Comparison of ENCODE assay signal across 23 mouse cellular contexts in the genomic region with DNA sequence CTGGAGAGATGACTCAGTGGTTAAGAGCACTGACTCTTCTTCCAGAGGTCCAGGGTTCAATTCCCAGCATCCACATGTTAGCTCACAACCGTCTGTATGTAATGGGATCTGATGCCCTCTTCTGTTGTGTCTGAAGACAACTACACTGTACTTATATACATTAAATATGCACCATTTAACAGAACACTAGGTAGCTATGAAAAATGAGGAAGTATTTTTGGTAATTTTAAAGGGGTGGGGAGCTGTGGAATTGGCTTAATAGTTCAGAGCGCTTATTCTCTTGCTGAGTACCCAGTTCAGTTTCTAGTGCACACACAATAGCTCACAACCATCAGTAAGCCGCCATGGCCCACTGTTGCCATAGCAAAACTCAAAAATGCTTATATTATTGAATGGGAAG. TPM values are rescaled to one million over a fixed set of nuclear protein-coding genes. Genes with fewer than 3 reads are reported as not detected.
DNase-seq lines count a peak whose midpoint lies in the region; ATAC-seq and TF ChIP-seq lines count a peak whose summit lies in the region.
"Had no signal": no experiment of that assay in that cellular context is flagged by ENCODE, and none has a peak within 500 bp of the region (broad histone marks: within the 10 kb centered on the region; RNA-seq: fewer than 3 reads in every experiment).

No protein-coding gene starts in this region.

- H3K4me2 ChIP-seq in midbrain, embryonic 11.5 days = no peak overlapping the region
- H3K4me2 ChIP-seq in midbrain, embryonic 16.5 days (ENCODE audit: low read length) = no peak overlapping the region

- TF ChIP-seq RAD21 in MEL (IDR thresholded peaks at IDR 0.05; ENCODE audit: low read depth, low read length) = no peak

- no peak overlapping the region for H3K4me3 ChIP-seq in midbrain, embryonic 11.5 days (ENCODE audit: low read depth, low read length)
- no peak overlapping the region for H3K4me3 ChIP-seq in midbrain, embryonic 16.5 days (ENCODE audit: low read depth, low read length)
- H3K4me3 ChIP-seq in MEL (ENCODE audit: control insufficient read depth in 1 of 2, insufficient read depth in 1 of 2, low read depth in 2 of 2, low read length in 2 of 2) = no peak overlapping the region

- DNase-seq in midbrain, embryonic 11.5 days (ENCODE audit: low spot score, missing footprints) = peak; percentile 77
- peak; percentile 58 for DNase-seq in MEL (ENCODE audit: low read depth, low spot score)
- DNase-seq in MEL-GATA-1-ER (ENCODE audit: extremely low read depth, low read depth) = peak; percentile 28
- peak; percentile 14 for DNase-seq in splenic B cell, adult 2 months (ENCODE audit: low read depth, low spot score)
- DNase-seq in right cerebral cortex, postnatal 4 days = no peak
- DNase-seq in kidney, postnatal 14 days = no peak
- DNase-seq in kidney, postnatal 4 days = no peak
- DNase-seq: adrenal gland, adult 2 months; adrenal gland, adult 8-10 months; adrenal gland, postnatal 10 days; adrenal gland, postnatal 14 days; adrenal gland, postnatal 25 days; adrenal gland, postnatal 36 days; cerebellum, adult 11 months; cerebellum, adult 11-12 months; cerebellum, adult 18-20 months; cerebellum, adult 2 months had no signal

- no peak for TF ChIP-seq CTCF in MEL (IDR thresholded peaks at IDR 0.05 in 2 of 3, conservative IDR thresholded peaks at IDR 0.05 in 1 of 3; ENCODE audit: control insufficient read depth in 1 of 3, insufficient read depth in 1 of 3, low read depth in 2 of 3, low read length in 3 of 3, poor library complexity in 1 of 3, severe bottlenecking in 1 of 3)

- H3K27ac ChIP-seq in midbrain, embryonic 11.5 days (ENCODE audit: low read depth, low read length) = no peak overlapping the region
- no peak overlapping the region for H3K27ac ChIP-seq in midbrain, embryonic 16.5 days (ENCODE audit: low read length)
- no peak overlapping the region for H3K27ac ChIP-seq in MEL (ENCODE audit: control insufficient read depth, low read depth, low read length)

- no peak overlapping the region for H3K9ac ChIP-seq in midbrain, embryonic 11.5 days (ENCODE audit: low read length)
- H3K9ac ChIP-seq in midbrain, embryonic 16.5 days (ENCODE audit: low read depth, low read length) = no peak overlapping the region
- H3K9ac ChIP-seq in MEL (ENCODE audit: control insufficient read depth, low read depth, low read length, poor library complexity, severe bottlenecking) = no peak overlapping the region

- no peak for TF ChIP-seq EP300 in MEL (IDR thresholded peaks at IDR 0.05; ENCODE audit: low read depth in 1 of 2, low read length in 2 of 2)

- WGBS in midbrain, embryonic 11.5 days = 95% methylated on average over 3 of the region's 3 CpGs
- WGBS in midbrain, embryonic 16.5 days = 83% methylated on average over 3 of the region's 3 CpGs

- no peaks in the 10 kb centered on the region for H3K36me3 ChIP-seq in midbrain, embryonic 11.5 days (ENCODE audit: control insufficient read depth, insufficient read depth, low read length)
- no peaks in the 10 kb centered on the region for H3K36me3 ChIP-seq in midbrain, embryonic 16.5 days (ENCODE audit: control insufficient read depth, insufficient read depth, low read length)
- H3K36me3 ChIP-seq in MEL (ENCODE audit: control insufficient read depth in 1 of 2, insufficient read depth in 2 of 2, low read length in 2 of 2) = peaks cover 0 to 9% of the 10 kb centered on the region in 2 experiments; a peak in 2 of 4 replicates
- no peaks in the 10 kb centered on the region for H3K36me3 ChIP-seq in splenic B cell, adult 2 months (ENCODE audit: control insufficient read depth, insufficient read depth, low read length, poor library complexity, severe bottlenecking)
- H3K36me3 ChIP-seq: G1E had no signal

- no peaks in the 10 kb centered on the region for H3K9me3 ChIP-seq in midbrain, embryonic 11.5 days (ENCODE audit: control insufficient read depth, low read length)
- no peaks in the 10 kb centered on the region for H3K9me3 ChIP-seq in midbrain, embryonic 16.5 days (replicated peaks; ENCODE audit: control insufficient read depth, low read length, poor library complexity, severe bottlenecking)
- H3K9me3 ChIP-seq in MEL (replicated peaks; ENCODE audit: insufficient read depth, low read length) = no peaks in the 10 kb centered on the region
- H3K9me3 ChIP-seq: G1E had no signal

- no peaks in the 10 kb centered on the region for H3K27me3 ChIP-seq in midbrain, embryonic 11.5 days (ENCODE audit: control insufficient read depth, insufficient read depth, low read length)
- H3K27me3 ChIP-seq in midbrain, embryonic 16.5 days (ENCODE audit: control insufficient read depth, insufficient read depth, low read depth, low read length) = no peaks in the 10 kb centered on the region
- H3K27me3 ChIP-seq in MEL (ENCODE audit: control insufficient read depth in 1 of 2, insufficient read depth in 2 of 2, low read length in 2 of 2) = no peaks in the 10 kb centered on the region
- H3K27me3 ChIP-seq in splenic B cell, adult 2 months (ENCODE audit: control insufficient read depth, insufficient read depth, low read length, poor library complexity, severe bottlenecking) = no peaks in the 10 kb centered on the region
- H3K27me3 ChIP-seq: CH12.LX, Patski had no signal

- H3K4me1 ChIP-seq in midbrain, embryonic 11.5 days (ENCODE audit: control insufficient read depth, insufficient read depth, low read length) = peaks cover 4% of the 10 kb centered on the region; the same call in 1 of the 2 replicates
- H3K4me1 ChIP-seq in midbrain, embryonic 16.5 days (ENCODE audit: control insufficient read depth, insufficient read depth, low read length) = peaks cover 16% of the 10 kb centered on the region
- peaks cover 0 to 13% of the 10 kb centered on the region in 2 experiments; a peak in 2 of 4 replicates for H3K4me1 ChIP-seq in MEL (ENCODE audit: control insufficient read depth in 1 of 2, insufficient read depth in 2 of 2, low read length in 2 of 2)

- H3K79me2 ChIP-seq in MEL (ENCODE audit: control insufficient read depth, insufficient read depth, low read length, poor library complexity) = no peaks in the 10 kb centered on the region; the same call in 1 of the 2 replicates

- TF ChIP-seq POLR2A in MEL (IDR thresholded peaks at IDR 0.05; ENCODE audit: control insufficient read depth in 1 of 2, insufficient read depth in 1 of 2, low read depth in 1 of 2, low read length in 2 of 2, poor library complexity in 1 of 2) = no peak

- ATAC-seq in midbrain, embryonic 11.5 days (ENCODE audit: low FRiP score) = no peak
- ATAC-seq in midbrain, embryonic 16.5 days = no peak
- ATAC-seq: activated CD4-positive, CD25-positive, alpha-beta regulatory T cell, adult 4 months; CD4-positive, CD25-positive, alpha-beta regulatory T cell, adult 4 months; Patski had no signal

TF ChIP-seq in MEL, 35 proteins besides CTCF, POLR2A, EP300 and RAD21:
- TF ChIP-seq MAFK (IDR thresholded peaks at IDR 0.05; ENCODE audit: borderline replicate concordance, low read depth, low read length) (no peak), POLR2AphosphoS5 (IDR thresholded peaks at IDR 0.05; ENCODE audit: borderline replicate concordance, low read depth, low read length) (no peak), MAZ (IDR thresholded peaks at IDR 0.05; ENCODE audit: low read depth, low read length) (no peak), MYB (IDR thresholded peaks at IDR 0.05; ENCODE audit: low read depth, low read length) (no peak), ELF1 (IDR thresholded peaks at IDR 0.05; ENCODE audit: low read depth, low read length) (no peak), JUND (IDR thresholded peaks at IDR 0.05; ENCODE audit: low read depth, low read length) (no peak), BHLHE40 (IDR thresholded peaks at IDR 0.05; ENCODE audit: borderline replicate concordance, low read depth, low read length) (no peak), GABPA (IDR thresholded peaks at IDR 0.05; ENCODE audit: low read depth, low read length) (no peak), ZNF384 (IDR thresholded peaks at IDR 0.05; ENCODE audit: low read depth, low read length) (no peak)
TF ChIP-seq in MEL: peak in this region for 0.

RNA-seq across cellular contexts. Expression of gene Sorbs1, which starts 2.0 kb away (rescaled TPM):
- polyA plus RNA-seq in midbrain, embryonic 11.5 days (2014; fragmentation: Nextera tagmentation; extraction: Ambion mirVana) = 61.0 and 62.6 TPM in 2 replicates
- polyA plus RNA-seq in midbrain, embryonic 16.5 days (2015; fragmentation: Nextera tagmentation; extraction: Ambion mirVana) = 83.3 and 84.6 TPM in 2 replicates
- 1.3 and 2.2 TPM in 2 replicates for total RNA-seq in MEL (2012; rRNA removed)
- polyA plus RNA-seq in MEL (2012; ENCODE audit: insufficient read depth in 1 of 2, insufficient read length in 2 of 2, low read depth in 1 of 2, low replicate concordance in 2 of 2, missing spikeins in 1 of 2) = 1 to 10 TPM in 1 of 2 experiments, not detected in 1; 5.3 TPM

Comparison
In these comparisons a context has a peak if more than half of its experiments do, and no peak if none do; other contexts are left out.
1. DNase-seq: peak in midbrain, embryonic 11.5 days (single experiment), MEL (single experiment), MEL-GATA-1-ER (single experiment) and splenic B cell, adult 2 months (single experiment); none in right cerebral cortex, postnatal 4 days (single experiment), kidney, postnatal 14 days (single experiment) and kidney, postnatal 4 days (0 of 2).